Mouse (Mus musculus): ENCODE data around the gene 4933414I15Rik.

DNA sequence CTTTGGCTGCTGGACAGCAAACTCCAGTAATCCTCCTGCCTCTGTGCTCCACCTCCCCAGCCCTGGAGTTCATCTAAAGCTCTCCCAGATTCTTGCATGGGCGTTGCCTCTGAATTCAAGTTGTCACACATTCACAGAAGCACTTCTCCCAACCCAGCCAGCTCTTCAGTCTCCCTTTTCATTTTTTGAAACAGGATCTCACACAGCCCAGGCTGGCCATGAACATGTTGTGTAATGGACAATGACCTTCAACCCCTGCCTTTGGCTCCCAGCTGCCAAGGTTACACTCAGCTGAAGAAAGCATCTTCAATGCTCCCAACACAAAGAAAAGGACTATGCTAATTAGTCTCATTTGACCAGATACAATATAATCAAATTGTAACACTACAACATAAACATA lies 30.3 kb downstream of the 4933414I15Rik start:
- TF ChIP-seq POLR2A (IDR thresholded peaks at IDR 0.05; ENCODE audit: insufficient read length, low read depth) (no peak), POLR2AphosphoS2 (IDR thresholded peaks at IDR 0.05; ENCODE audit: insufficient read length, low read depth) (no peak), MYOD1 (IDR thresholded peaks at IDR 0.05; ENCODE audit: control insufficient read depth in 1 of 3, insufficient read length in 2 of 3, low read depth in 2 of 3) (no peak), MAX (IDR thresholded peaks at IDR 0.05; ENCODE audit: low read depth) (no peak), MYOG (IDR thresholded peaks at IDR 0.05; ENCODE audit: control insufficient read depth in 1 of 3, insufficient read depth in 1 of 3, insufficient read length in 2 of 3, low read depth in 2 of 3) (no peak), TCF12 (IDR thresholded peaks at IDR 0.05; ENCODE audit: insufficient read depth, poor library complexity, severe bottlenecking) (no peak), CEBPB (IDR thresholded peaks at IDR 0.05; ENCODE audit: insufficient read depth, poor library complexity, severe bottlenecking) (no peak), USF1 (IDR thresholded peaks at IDR 0.05; ENCODE audit: low read depth) (no peak)

Measured in myocyte (in vitro differentiated cells).